Mouse (Mus musculus) heart, embryonic 11.5 days (tissue): ENCODE measurements around the gene Fam228b. TPM values are rescaled to one million over a fixed set of nuclear protein-coding genes. Genes with fewer than 3 reads are reported as not detected.

ENCODE experiments used
- polyA plus RNA-seq: library from polyadenylated mRNA; unstranded; fragments of >200 nt; fragmentation: Nextera tagmentation; extraction: Ambion mirVana; gene quantifications from 2 replicates; pipeline ENCODE4 v1.2.1, GENCODE M21; 2014

The Fam228b gene
- polyA plus RNA-seq, 1 experiment from 2014 or later: 2.6 TPM

Other genes starting within 250 kb of the Fam228b start
- gene Itsn2, start 176.6 kb downstream of the Fam228b start, polyA plus RNA-seq: 33.3 and 41.2 TPM in 2 replicates
- gene Gm3625, start 176.3 kb downstream of the Fam228b start, polyA plus RNA-seq: not detected in 2 replicates
- 0.26 and 0.28 TPM in 2 replicates for gene Fam228a, start 30.8 kb downstream of the Fam228b start, polyA plus RNA-seq
- 2.9 and 3.3 TPM in 2 replicates for gene Pfn4, start 245 bp downstream of the Fam228b start, polyA plus RNA-seq
- 175 and 184 TPM in 2 replicates for gene Sf3b6, start 48.3 kb upstream of the Fam228b start, polyA plus RNA-seq
- gene Fkbp1b, start 72.3 kb upstream of the Fam228b start, polyA plus RNA-seq: 7.9 and 11.5 TPM in 2 replicates
- gene Wdcp, start 74.0 kb upstream of the Fam228b start, polyA plus RNA-seq: 14.3 and 17.1 TPM in 2 replicates
- gene Mfsd2b, start 105.1 kb upstream of the Fam228b start, polyA plus RNA-seq: 12.7 and 14.8 TPM in 2 replicates
- 30.6 TPM in 2 replicates for gene Ubxn2a, start 138.4 kb upstream of the Fam228b start, polyA plus RNA-seq
- gene Atad2b, start 148.1 kb upstream of the Fam228b start, polyA plus RNA-seq: 11.1 and 12.8 TPM in 2 replicates